Mouse (Mus musculus) brain, embryonic 14.5 days (tissue): ENCODE results near the gene Mn1. TPM values are rescaled to one million over a fixed set of nuclear protein-coding genes. Genes with fewer than 3 reads are reported as not detected.

Experiments
- DNase-seq: peaks from one replicate; pipeline ENCODE4 v3.0.0-alpha.2; 2011; ENCODE audit warnings: low read depth
- CTCF ChIP-seq: fragments of 200-500 bp; IDR thresholded peaks from 2 replicates; pipeline ENCODE4 v1.5.1; 2012; ENCODE audit warnings: inconsistent platforms, mild to moderate bottlenecking, moderate library complexity, borderline replicate concordance; ENCODE audit not compliant: insufficient read depth, insufficient read length; ENCODE audit errors: extremely low read depth
- POLR2A ChIP-seq: fragments of 200-500 bp; IDR thresholded peaks from 2 replicates; pipeline ENCODE4 v1.6.1; 2012; ENCODE audit warnings: mild to moderate bottlenecking, inconsistent platforms, borderline replicate concordance; ENCODE audit not compliant: poor library complexity, insufficient read depth, insufficient read length, severe bottlenecking; ENCODE audit errors: extremely low read depth
- polyA plus RNA-seq: library from polyadenylated mRNA; depleted of rRNA; stranded (reverse); fragments of >200 nt; gene quantifications from 2 replicates; pipeline ENCODE4 v1.2.3, GENCODE M21; 2012; rRNA removed

Gene Mn1
- polyA plus RNA-seq = 46.8 and 54.3 TPM in 2 replicates

DNA sequence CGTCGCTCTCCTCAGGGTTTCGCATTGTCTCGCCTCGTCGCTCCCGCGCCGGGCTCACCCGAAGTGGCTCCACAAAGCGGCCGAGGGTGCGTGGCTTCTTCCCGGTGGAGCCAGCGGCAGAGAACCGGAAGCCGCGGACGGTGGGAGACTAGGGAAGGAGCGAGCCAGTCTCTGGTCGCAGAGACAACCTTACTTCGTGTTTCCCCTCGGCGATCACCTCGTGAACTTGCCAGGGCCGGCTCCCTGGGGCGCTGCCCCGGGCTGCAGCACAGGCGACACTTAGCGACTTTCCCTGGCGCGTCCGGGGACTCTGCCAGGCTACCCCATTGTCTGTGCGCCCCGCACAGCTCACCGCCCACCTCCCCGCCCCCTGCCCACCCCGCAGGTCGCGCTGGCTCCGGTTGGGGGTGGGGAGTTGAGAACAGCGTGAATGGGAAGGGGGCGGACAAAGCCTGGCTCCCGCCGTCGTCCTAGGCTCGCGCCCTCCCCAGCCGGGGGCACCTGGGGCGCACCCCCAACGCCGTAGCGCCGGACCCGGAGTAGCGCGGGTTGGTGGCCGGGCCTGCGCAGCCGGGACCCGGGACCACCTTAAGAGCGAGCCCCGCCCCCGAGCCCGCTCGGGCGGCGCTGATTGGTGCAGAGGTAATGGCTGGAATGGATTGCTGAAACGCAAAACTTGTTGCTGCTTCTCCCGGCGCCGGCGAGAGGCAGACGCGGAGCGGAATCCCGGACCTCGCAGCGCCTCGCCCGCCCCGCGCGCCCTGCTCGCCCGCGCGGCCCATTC is at the start of gene Mn1:
Gene Mn1 (plus strand): TSS at position 772 of the 784 bp plus-strand sequence.
- TF ChIP-seq CTCF (no peak), POLR2A (peak; percentile 93; the same call in 1 of the 2 replicates)
- DNase-seq = peak; percentile 99

- TF ChIP-seq CTCF (no peak), POLR2A (no peak)
- peak; percentile 70 for DNase-seq
These were observed 49.1 kb upstream of the Mn1 start for GRCm38 (mm10) chr5:111367937-111368517.

GRCm38 (mm10) chr5:111368576-111368975 is 48.6 kb upstream of the Mn1 start:
- peak; percentile 95 for DNase-seq
- TF ChIP-seq POLR2A = no peak
- TF ChIP-seq CTCF = no peak

DNA sequence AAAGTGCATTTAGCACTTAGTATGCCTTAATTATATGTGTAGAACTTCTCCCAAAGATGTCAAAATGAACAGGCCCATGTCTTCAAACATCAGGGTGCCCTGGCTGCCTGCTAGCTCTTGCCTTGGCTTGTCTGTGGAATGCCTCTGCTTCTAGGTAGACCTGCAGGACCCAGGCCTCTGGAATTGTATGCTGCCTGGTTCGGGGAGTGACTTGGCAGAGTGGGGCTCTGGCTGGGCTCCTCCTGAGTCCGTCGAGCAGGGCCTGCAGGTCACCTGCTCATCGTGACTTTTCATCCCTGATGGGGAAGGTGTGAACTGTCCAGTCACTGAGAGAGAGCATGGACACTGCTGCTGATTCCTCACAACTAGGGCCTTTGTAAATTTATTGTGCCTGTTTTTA is 41.5 kb upstream of the Mn1 start:
- DNase-seq = no peak
- TF ChIP-seq CTCF = no peak
- no peak for TF ChIP-seq POLR2A

- DNase-seq = peak; percentile 19
- TF ChIP-seq CTCF (no peak), POLR2A (no peak)
These were observed 40.7 kb upstream of the Mn1 start for GRCm38 (mm10) chr5:111376276-111377020.

DNA sequence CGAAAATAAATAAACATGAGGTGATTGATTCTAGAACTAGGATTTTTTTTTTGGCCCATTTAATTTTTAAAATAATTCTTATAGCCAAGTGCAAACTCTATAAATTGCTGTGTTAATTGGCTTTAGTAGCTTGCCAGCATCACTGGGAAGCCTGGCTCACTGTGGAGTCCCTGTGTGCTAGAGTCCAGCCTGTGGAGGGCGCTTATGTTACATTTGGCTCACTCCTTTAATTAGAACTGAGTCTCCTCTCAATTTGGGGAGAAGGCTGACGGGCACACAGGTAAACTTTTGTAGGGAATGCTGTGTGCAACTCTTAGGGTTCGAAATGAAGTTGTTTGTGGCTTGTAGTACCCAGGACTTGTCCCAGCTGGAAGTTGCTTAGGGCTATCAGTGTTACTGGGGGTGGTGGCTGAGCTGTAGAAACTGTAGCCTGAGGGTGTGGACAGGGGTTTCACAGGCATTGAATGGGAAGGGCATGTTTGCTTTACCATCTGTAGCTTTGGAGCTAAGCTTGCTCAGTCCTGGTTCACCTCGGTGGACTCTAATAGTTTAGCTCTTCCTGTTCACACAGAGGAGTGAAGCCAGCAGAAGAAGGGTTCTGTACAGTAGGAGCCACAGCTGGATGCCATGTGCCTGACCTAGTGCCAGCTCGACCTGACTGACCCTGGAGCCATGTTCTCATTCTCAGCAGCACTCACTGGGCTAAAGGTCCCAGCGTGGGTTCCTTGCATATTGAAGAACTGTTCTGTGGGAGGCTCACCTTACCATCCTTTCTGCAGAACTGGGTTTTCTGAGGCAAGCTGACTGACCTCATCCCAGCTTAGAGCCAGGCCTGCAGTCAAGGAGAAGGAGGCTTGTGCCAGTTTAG is 38.8 kb upstream of the Mn1 start:
- peak; percentile 58 for DNase-seq
- TF ChIP-seq CTCF (peak; percentile 47; the same call in 1 of the 2 replicates), POLR2A (no peak)

DNA sequence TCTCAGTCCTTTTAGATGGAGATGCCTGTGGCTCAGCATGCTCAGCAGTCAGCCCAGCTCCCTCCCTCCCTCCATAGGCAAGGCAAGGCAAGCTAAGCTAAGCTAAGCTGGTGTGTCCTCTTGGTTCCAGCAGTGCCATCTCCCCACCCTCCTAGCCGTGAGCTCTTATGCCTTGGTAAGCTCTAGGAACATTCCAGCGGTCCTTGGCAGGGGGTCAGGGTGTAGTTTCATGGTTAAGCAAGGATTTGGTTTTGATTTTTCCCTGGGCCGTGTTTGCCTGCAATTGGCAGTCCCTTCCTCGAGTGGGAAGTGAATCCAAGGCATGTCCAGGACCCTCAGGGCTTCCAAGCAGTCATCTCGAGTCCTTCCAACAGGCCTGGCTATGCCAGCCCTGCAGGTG is 33.8 kb upstream of the Mn1 start:
- no peak for DNase-seq
- TF ChIP-seq CTCF (no peak), POLR2A (no peak)

DNA sequence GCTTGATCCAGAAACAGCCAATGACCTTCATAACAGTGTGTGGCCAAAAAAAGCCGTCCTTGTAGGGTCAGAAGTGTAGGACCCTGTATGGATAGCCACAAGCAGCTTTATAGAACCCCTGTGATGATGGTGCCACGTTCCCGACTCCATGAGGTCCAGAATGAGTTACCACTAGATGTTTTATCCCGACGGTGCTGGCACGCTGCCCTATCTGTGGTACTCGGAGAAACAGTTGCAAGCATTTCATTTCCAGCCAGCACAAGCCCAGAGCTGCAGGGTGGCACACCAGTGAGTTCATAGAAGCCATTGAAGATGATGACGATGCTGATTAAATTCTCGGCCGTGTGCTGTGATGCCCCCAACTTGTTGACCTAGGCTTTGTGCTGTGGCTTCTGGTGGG is 26.3 kb upstream of the Mn1 start:
- no peak for DNase-seq
- TF ChIP-seq POLR2A = no peak
- no peak for TF ChIP-seq CTCF

DNA sequence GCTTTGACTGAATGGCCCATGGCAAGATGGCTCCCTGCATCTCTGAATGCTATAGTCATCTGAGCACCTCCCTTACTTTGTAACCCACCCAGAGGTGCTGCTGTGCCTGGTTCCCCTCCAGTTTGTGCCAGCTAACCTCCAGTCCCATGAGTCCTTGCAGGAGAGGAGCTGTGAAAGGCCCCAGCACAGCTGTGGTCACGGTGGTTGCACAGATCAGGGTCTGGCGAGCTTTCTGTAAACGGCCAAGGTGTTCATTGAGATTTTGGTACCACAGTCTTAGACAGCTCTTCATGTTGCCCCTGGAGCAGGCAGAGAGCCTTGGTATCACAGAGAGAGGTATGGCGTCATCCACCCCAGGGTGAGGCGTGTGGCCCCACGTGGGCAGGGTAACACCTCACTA is 25.7 kb upstream of the Mn1 start:
- DNase-seq = no peak
- TF ChIP-seq POLR2A = no peak
- no peak for TF ChIP-seq CTCF

DNA sequence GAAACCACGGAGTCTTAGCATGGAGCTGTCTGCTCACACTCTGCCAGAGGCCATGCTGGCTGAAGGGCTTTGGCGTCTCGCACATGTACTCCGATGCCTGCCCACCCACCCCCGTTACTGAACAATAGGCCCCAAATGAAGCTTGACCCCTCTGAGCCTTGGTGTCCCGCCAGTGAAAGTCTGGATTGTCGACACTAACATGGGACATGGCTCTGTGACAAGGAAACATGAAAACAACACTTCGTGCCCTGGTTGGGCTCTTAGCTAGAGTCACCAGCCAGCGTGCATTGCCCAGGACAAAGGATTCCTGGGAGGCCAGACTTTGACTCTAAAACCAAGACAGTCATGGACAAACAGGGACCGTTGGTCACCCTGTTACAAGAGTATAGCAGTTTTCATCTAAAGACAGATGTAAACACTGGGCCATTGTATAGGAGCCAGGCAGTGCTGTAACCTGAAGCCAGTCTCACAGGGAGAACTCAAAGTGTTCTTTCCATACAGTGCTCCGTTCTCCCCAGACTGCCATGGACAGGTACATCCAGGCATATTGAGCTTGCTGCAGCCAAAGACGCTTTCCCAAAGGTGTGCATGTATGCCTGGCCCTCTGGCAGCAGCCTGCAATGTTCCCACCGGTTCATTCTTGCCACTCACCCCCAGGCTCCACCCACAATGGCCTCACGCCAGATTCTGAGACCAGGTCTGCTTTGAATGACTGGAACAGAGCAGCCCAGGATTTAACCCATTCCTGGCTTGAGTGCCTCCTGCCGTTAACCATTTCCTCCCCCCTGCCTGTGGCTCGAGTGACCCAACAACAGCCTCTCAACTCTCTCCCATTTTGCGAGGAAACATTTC is 23.6 kb upstream of the Mn1 start:
- TF ChIP-seq CTCF (no peak), POLR2A (no peak)
- peak; percentile 97 for DNase-seq
